Mouse (Mus musculus) spleen, adult 2 months (tissue): ENCODE measurements around the gene 4930558K02Rik. TPM values are rescaled to one million over a fixed set of nuclear protein-coding genes. Genes with fewer than 3 reads are reported as not detected.

Source experiments
- DNase-seq, 2 experiments: peaks; one replicate each; pipeline versions ENCODE4 v3.0.0 to v3.0.0-alpha.2; 2012 to 2021; ENCODE audit warnings: low spot score in 2 of 2, low read depth in 1 of 2
- H3K27ac ChIP-seq: fragments of 200-500 bp; 2 replicates; pipeline ENCODE4 v1.5.1; 2012; ENCODE audit warnings: low read length, inconsistent platforms; ENCODE audit not compliant: insufficient read depth
- H3K27me3 ChIP-seq: fragments of 200-500 bp; 2 replicates; pipeline ENCODE4 v1.6.1; 2012; ENCODE audit warnings: mild to moderate bottlenecking, moderate library complexity, low read length, inconsistent platforms; ENCODE audit not compliant: control insufficient read depth, insufficient read depth
- H3K36me3 ChIP-seq: fragments of 200-500 bp; 2 replicates; pipeline ENCODE4 v1.6.1; 2012; ENCODE audit warnings: mild to moderate bottlenecking, low read length, inconsistent platforms; ENCODE audit not compliant: control insufficient read depth, insufficient read depth
- H3K4me1 ChIP-seq: fragments of 200-500 bp; 2 replicates; pipeline ENCODE4 v1.6.1; 2011; ENCODE audit warnings: inconsistent platforms; ENCODE audit not compliant: control insufficient read depth, insufficient read depth, insufficient read length
- H3K4me3 ChIP-seq: fragments of 200-500 bp; 2 replicates; pipeline ENCODE4 v1.5.1; 2011; ENCODE audit warnings: mild to moderate bottlenecking, inconsistent platforms; ENCODE audit not compliant: insufficient read depth, insufficient read length; ENCODE audit errors: extremely low read depth
- CTCF ChIP-seq: fragments of 200-500 bp; IDR thresholded peaks from 2 replicates; pipeline ENCODE4 v1.5.1; 2011; ENCODE audit warnings: mild to moderate bottlenecking, inconsistent platforms; ENCODE audit not compliant: insufficient read depth, insufficient read length, insufficient replicate concordance; ENCODE audit errors: extremely low read depth
- POLR2A ChIP-seq: fragments of 200-500 bp; IDR thresholded peaks from 2 replicates; pipeline ENCODE4 v1.6.1; 2011; ENCODE audit warnings: low read depth, low read length, inconsistent platforms
- WGBS: fragments of 180-500 bp; shearing (Covaris S2); methylation state at CpG from one replicate; pipeline ENCODE4 v1.1.7; 2018; 5-methylcytosine and 5-hydroxymethylcytosine counted together
- polyA plus RNA-seq: library from polyadenylated mRNA; depleted of rRNA; stranded (reverse); fragments of >200 nt; gene quantifications from 2 replicates; pipeline ENCODE4 v1.2.3, GENCODE M21; 2012

Gene 4930558K02Rik
- polyA plus RNA-seq, 1 experiment: not detected

- peak in 1 of 2 experiments; percentile 17 for DNase-seq
- Histone ChIP-seq H3K27me3 (no peaks in the 10 kb centered on the region), H3K4me3 (peak overlapping the region; percentile 33; the same call in 1 of the 2 replicates), H3K27ac (peak overlapping the region; percentile 41), H3K36me3 (no peaks in the 10 kb centered on the region), H3K4me1 (no peaks in the 10 kb centered on the region; the same call in 1 of the 2 replicates)
- WGBS: 38% methylated on average over 23 of the region's 23 CpGs
- TF ChIP-seq POLR2A (no peak), CTCF (no peak)
Measured at GRCm38 (mm10) chr1:162004821-162005770, 25.7 kb upstream of the 4930558K02Rik start.

- WGBS: 18% methylated on average over 7 of the region's 7 CpGs
Measured at GRCm38 (mm10) chr1:162004518-162004780, 25.0 kb upstream of the 4930558K02Rik start.

GRCm38 (mm10) chr1:162003729-162004517 lies 24.5 kb upstream of the 4930558K02Rik start:
- no peaks in the 10 kb centered on the region for H3K36me3 ChIP-seq
- 71% methylated on average over 14 of the region's 14 CpGs for WGBS
- DNase-seq: no peak
- no peak overlapping the region for H3K27ac ChIP-seq
- no peak overlapping the region for H3K4me3 ChIP-seq
- H3K4me1 ChIP-seq: peaks cover 7% of the 10 kb centered on the region; the same call in 1 of the 2 replicates
- no peak for TF ChIP-seq CTCF
- no peak for TF ChIP-seq POLR2A
- no peaks in the 10 kb centered on the region for H3K27me3 ChIP-seq

More at GRCm38 (mm10) chr1:162004518-162004780, 25.0 kb upstream of the 4930558K02Rik start:
- TF ChIP-seq CTCF: no peak
- TF ChIP-seq POLR2A: no peak
- H3K36me3 ChIP-seq: no peaks in the 10 kb centered on the region
- 0 out of 2 replicates have a peak overlapping the region, but pooled peaks have one; percentile 37 for H3K27ac ChIP-seq
- H3K4me3 ChIP-seq: no peak overlapping the region
- no peaks in the 10 kb centered on the region for H3K27me3 ChIP-seq
- peaks cover 1% of the 10 kb centered on the region; the same call in 1 of the 2 replicates for H3K4me1 ChIP-seq
- no peak for DNase-seq

- no peak overlapping the region for H3K4me3 ChIP-seq
- WGBS: 83% methylated on average over 8 of the region's 8 CpGs
- no peak overlapping the region for H3K27ac ChIP-seq
- H3K36me3 ChIP-seq: no peaks in the 10 kb centered on the region
- peaks cover 7% of the 10 kb centered on the region; the same call in 1 of the 2 replicates for H3K4me1 ChIP-seq
- H3K27me3 ChIP-seq: no peaks in the 10 kb centered on the region
- no peak for DNase-seq
- TF ChIP-seq POLR2A (no peak), CTCF (no peak)
Measured at GRCm38 (mm10) chr1:162001328-162001727, 21.9 kb upstream of the 4930558K02Rik start.

- WGBS: 9% methylated on average over 4 of the region's 4 CpGs
- H3K27me3 ChIP-seq: no peaks in the 10 kb centered on the region
- DNase-seq: peak in 1 of 2 experiments; percentile 60
- H3K27ac ChIP-seq: no peak overlapping the region
- H3K4me3 ChIP-seq: no peak overlapping the region
- TF ChIP-seq CTCF (no peak), POLR2A (no peak)
- no peaks in the 10 kb centered on the region for H3K36me3 ChIP-seq
- H3K4me1 ChIP-seq: peaks cover 7% of the 10 kb centered on the region; the same call in 1 of the 2 replicates
Measured at GRCm38 (mm10) chr1:161999882-162000371, 20.5 kb upstream of the 4930558K02Rik start.

GRCm38 (mm10) chr1:161999338-161999737 lies 19.9 kb upstream of the 4930558K02Rik start:
- no peak for TF ChIP-seq CTCF
- TF ChIP-seq POLR2A: no peak
- Histone ChIP-seq H3K4me3 (no peak overlapping the region), H3K27me3 (no peaks in the 10 kb centered on the region), H3K36me3 (no peaks in the 10 kb centered on the region), H3K27ac (peak overlapping the region; percentile 22; the same call in 1 of the 2 replicates), H3K4me1 (peaks cover 7% of the 10 kb centered on the region; the same call in 1 of the 2 replicates)
- DNase-seq: no peak
- WGBS: 34% methylated on average over 5 of the region's 5 CpGs
